Mouse (Mus musculus): ENCODE results near the gene Phldb1. TPM values are rescaled to one million over a fixed set of nuclear protein-coding genes. Genes with fewer than 3 reads are reported as not detected.

Phldb1 gene
- polyA plus RNA-seq, 1 experiment from 2014 or later, result 26.4 TPM

DNA sequence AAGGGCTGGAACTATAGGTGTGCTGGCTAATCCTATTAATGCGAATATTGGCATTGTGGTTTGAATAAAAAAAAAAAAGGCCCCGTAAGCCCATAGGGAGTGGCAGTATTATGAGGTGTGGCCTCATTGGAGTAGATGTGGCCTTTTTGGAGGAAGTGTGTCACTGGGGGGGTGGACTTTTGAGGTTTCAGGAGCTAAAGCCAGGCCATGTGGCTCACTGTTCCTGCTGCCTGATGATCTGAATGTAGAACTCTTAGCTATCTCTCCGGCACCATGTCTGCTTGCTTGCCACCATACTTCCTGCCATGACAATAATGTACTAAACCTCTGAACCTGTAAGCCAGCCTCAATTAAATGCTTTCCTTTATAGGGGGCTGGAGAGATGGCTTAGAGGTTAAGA lies 12.3 kb upstream of the Phldb1 start:
- no peak overlapping the region for H3K9ac ChIP-seq (ENCODE audit: low read length)
- WGBS, result 87% methylated on average over 3 of the region's 3 CpGs
- H3K36me3 ChIP-seq (ENCODE audit: control insufficient read depth, insufficient read depth, low read length), result peaks cover 50% of the 10 kb centered on the region
- no peaks in the 10 kb centered on the region for H3K9me3 ChIP-seq (ENCODE audit: control insufficient read depth, low read length)
- H3K4me3 ChIP-seq (ENCODE audit: low read length), result no peak overlapping the region
- no peaks in the 10 kb centered on the region for H3K27me3 ChIP-seq (ENCODE audit: control insufficient read depth, insufficient read depth, low read depth, low read length)
- H3K4me1 ChIP-seq (replicated peaks; ENCODE audit: control insufficient read depth, insufficient read depth, low read length), result no peaks in the 10 kb centered on the region
- no peak for ATAC-seq (ENCODE audit: low read depth)
- no peak overlapping the region for H3K27ac ChIP-seq (ENCODE audit: low read length)
- no peak overlapping the region for H3K4me2 ChIP-seq (ENCODE audit: low read depth, low read length)

DNA sequence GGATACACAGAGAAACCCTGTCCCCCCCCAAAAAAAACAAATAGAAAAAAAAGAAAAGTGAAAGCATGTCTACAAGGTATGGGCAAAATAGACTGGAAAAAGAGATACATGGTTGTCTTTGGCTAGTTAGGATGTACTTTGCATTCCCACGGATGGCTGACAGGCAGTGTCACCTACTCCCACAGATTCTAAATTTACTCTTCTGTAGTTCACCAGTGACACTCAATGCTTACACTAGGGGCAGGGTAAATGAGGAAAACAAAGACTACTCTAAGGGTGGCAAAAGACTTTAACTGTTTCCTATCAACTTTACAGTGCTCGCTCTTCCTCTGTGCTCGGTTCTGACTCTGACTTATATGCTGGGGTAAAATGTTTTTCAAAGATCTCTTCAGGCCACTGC lies 11.7 kb upstream of the Phldb1 start:
- Histone ChIP-seq H3K4me3 (ENCODE audit: low read length) (no peak overlapping the region), H3K27me3 (ENCODE audit: control insufficient read depth, insufficient read depth, low read depth, low read length) (no peaks in the 10 kb centered on the region)

DNA sequence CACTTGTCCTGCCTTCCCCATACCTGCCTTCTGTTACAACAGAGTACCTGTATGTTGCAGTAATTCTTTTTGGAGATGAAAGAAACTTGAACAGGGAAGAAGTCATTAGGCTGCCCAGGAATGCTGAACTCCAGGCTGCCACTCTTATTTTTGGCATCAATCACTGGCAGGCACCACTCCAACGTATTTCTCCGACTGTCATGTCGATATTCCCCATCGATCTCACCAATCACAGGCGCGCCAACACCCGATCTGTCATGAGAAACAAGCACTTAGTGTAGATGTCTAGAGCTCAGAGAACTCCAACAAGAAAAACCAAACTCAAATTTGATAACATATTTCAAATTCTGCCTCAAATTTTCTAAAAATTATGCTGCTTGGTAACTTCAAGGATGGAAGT lies 10.4 kb upstream of the Phldb1 start:
- Histone ChIP-seq H3K27ac (ENCODE audit: low read length) (no peak overlapping the region), H3K4me2 (ENCODE audit: low read depth, low read length) (no peak overlapping the region), H3K27me3 (ENCODE audit: control insufficient read depth, insufficient read depth, low read depth, low read length) (no peaks in the 10 kb centered on the region), H3K4me3 (ENCODE audit: low read length) (no peak overlapping the region), H3K4me1 (replicated peaks; ENCODE audit: control insufficient read depth, insufficient read depth, low read length) (no peaks in the 10 kb centered on the region), H3K9ac (ENCODE audit: low read length) (no peak overlapping the region), H3K9me3 (ENCODE audit: control insufficient read depth, low read length) (no peaks in the 10 kb centered on the region), H3K36me3 (ENCODE audit: control insufficient read depth, insufficient read depth, low read length) (peaks cover 46% of the 10 kb centered on the region)
- WGBS, result 90% methylated on average over 7 of the region's 7 CpGs
- ATAC-seq (ENCODE audit: low read depth), result no peak

More for the DNA sequence above, 11.7 kb upstream of the Phldb1 start:
- WGBS, result 87% methylated on average over 3 of the region's 3 CpGs
- no peak overlapping the region for H3K4me2 ChIP-seq (ENCODE audit: low read depth, low read length)
- H3K27ac ChIP-seq (ENCODE audit: low read length), result no peak overlapping the region
- H3K9ac ChIP-seq (ENCODE audit: low read length), result no peak overlapping the region
- H3K4me1 ChIP-seq (replicated peaks; ENCODE audit: control insufficient read depth, insufficient read depth, low read length), result no peaks in the 10 kb centered on the region
- no peak for ATAC-seq (ENCODE audit: low read depth)
- no peaks in the 10 kb centered on the region for H3K9me3 ChIP-seq (ENCODE audit: control insufficient read depth, low read length)
- H3K36me3 ChIP-seq (ENCODE audit: control insufficient read depth, insufficient read depth, low read length), result peaks cover 46% of the 10 kb centered on the region

DNA sequence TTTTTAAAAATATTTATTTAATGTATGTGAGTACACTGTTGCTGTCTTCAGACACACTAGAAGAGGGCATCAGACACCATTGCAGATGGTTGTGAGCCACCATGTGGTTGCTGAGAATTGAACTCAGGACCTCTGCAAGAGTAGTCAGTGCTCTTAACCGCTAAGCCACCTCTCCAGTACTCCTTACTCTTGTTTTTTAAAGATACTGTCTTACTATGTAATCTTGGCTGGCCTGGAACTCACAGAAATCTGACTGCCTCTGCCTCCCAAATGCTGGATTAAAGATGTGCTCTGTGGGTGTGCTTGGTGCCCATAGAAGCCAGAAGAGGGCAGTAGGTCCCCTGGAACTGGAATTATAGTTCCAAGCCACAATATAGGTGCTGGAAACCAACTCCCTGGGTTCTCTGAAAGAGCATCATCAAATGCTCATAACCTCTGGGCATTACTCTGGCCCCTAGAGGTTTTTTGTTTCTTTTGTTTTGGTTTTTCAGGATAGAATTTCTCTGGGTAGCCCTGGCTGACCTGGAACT lies 5.7 kb upstream of the Phldb1 start:
- ATAC-seq (ENCODE audit: low read depth), result no peak
- WGBS, result 92% methylated on average over 1 of the region's 1 CpGs
- no peaks in the 10 kb centered on the region; the same call in 1 of the 2 replicates for H3K4me1 ChIP-seq (replicated peaks; ENCODE audit: control insufficient read depth, insufficient read depth, low read length)
- no peak overlapping the region for H3K27ac ChIP-seq (ENCODE audit: low read length)
- no peaks in the 10 kb centered on the region for H3K27me3 ChIP-seq (ENCODE audit: control insufficient read depth, insufficient read depth, low read depth, low read length)
- H3K36me3 ChIP-seq (ENCODE audit: control insufficient read depth, insufficient read depth, low read length), result peaks cover 19% of the 10 kb centered on the region
- H3K9ac ChIP-seq (ENCODE audit: low read length), result no peak overlapping the region
- H3K4me2 ChIP-seq (ENCODE audit: low read depth, low read length), result no peak overlapping the region
- no peak overlapping the region for H3K4me3 ChIP-seq (ENCODE audit: low read length)
- H3K9me3 ChIP-seq (ENCODE audit: control insufficient read depth, low read length), result no peaks in the 10 kb centered on the region

DNA sequence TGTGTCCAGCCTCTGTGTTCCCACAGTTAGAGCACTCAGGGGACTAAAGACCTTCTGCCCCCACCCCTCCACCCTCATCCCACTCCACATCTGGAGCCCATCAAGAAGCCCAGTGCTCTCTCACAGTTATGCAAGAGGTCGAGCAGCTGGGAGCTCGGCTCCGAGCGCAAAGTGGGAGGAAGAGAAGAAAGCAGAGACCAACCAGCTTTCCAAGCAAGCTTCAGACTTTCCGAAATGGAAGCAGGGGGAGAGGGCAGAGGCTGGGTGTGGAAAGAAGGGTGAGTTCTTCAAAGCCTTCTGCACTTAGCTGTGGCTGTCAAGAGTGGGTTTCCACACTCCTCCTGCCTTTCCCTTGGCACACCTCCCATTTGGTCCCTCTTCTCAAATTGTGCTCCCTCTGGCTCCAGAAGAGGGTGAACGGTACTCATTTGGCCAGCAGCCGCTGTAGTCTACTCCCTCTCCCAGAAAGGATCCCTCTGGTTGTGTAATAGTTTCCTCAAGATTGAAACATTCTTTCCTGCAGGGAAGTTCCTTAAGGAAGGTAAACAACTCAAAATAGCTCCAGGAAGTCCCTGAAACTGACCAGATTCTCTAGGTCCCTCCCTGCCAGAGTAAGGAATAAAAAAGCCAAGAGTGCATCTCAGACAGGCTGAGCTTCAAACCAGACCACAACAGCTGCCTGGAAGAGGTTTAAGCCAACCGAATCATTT lies 2.4 kb upstream of the Phldb1 start:
- peaks cover 20% of the 10 kb centered on the region for H3K4me1 ChIP-seq (replicated peaks; ENCODE audit: control insufficient read depth, insufficient read depth, low read length)
- no peaks in the 10 kb centered on the region for H3K27me3 ChIP-seq (ENCODE audit: control insufficient read depth, insufficient read depth, low read depth, low read length)
- peak overlapping the region; percentile 18; the same call in 1 of the 2 replicates for H3K4me2 ChIP-seq (ENCODE audit: low read depth, low read length)
- WGBS, result 27% methylated on average over 8 of the region's 8 CpGs
- no peak overlapping the region for H3K9ac ChIP-seq (ENCODE audit: low read length)
- H3K9me3 ChIP-seq (ENCODE audit: control insufficient read depth, low read length), result no peaks in the 10 kb centered on the region
- no peak overlapping the region for H3K4me3 ChIP-seq (ENCODE audit: low read length)
- peak; percentile 74 for ATAC-seq (ENCODE audit: low read depth)
- H3K27ac ChIP-seq (ENCODE audit: low read length), result peak overlapping the region; percentile 81
- peaks cover 6% of the 10 kb centered on the region for H3K36me3 ChIP-seq (ENCODE audit: control insufficient read depth, insufficient read depth, low read length)

DNA sequence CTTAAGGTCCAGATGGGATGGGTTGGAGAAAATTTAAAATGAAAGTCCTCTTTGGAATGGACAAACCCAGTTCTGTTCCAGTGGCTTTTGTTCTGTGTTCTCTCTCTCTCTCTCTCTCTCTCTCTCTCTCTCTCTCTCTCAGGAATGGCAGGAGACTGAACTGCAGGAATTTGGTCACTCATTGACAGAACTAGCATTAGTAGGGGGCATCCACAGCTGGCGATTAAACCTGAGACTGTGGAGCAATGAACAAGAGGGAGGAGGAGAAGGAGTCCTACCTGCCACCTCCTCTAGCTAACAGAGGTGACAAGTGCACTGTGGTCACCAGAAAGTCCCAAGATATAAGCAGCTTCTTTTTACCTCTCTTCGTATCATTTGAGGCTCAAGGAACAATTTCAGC lies 1.3 kb upstream of the Phldb1 start:
- Histone ChIP-seq H3K4me1 (replicated peaks; ENCODE audit: control insufficient read depth, insufficient read depth, low read length) (peaks cover 23% of the 10 kb centered on the region), H3K9me3 (ENCODE audit: control insufficient read depth, low read length) (no peaks in the 10 kb centered on the region), H3K27me3 (ENCODE audit: control insufficient read depth, insufficient read depth, low read depth, low read length) (no peaks in the 10 kb centered on the region), H3K4me2 (ENCODE audit: low read depth, low read length) (no peak overlapping the region), H3K9ac (ENCODE audit: low read length) (no peak overlapping the region), H3K36me3 (ENCODE audit: control insufficient read depth, insufficient read depth, low read length) (peaks cover 3% of the 10 kb centered on the region), H3K4me3 (ENCODE audit: low read length) (no peak overlapping the region), H3K27ac (ENCODE audit: low read length) (no peak overlapping the region)
- WGBS, result 73% methylated on average over 2 of the region's 2 CpGs
- ATAC-seq (ENCODE audit: low read depth), result no peak

DNA sequence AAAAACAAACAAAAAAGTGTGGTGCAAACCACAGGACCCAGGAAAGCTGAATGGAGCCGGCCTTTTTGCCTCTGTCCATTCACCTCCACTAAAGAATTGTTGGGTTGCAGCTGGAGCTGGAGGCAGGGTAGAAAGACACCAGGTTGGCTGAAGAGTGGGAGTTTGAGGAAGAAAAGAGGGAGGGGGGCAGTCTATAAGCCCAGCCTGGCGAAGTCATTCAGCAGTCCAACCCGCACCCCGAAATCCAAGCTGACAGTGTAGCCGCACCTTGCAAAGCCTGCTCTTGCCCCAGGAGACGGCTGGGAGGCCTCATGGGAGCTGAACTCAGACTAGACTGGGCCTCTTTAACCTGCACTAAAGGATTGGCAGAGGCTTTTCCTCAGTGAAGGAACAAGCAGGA lies 888 bp upstream of the Phldb1 start:
- Histone ChIP-seq H3K9ac (ENCODE audit: low read length) (no peak overlapping the region), H3K4me3 (ENCODE audit: low read length) (no peak overlapping the region), H3K9me3 (ENCODE audit: control insufficient read depth, low read length) (no peaks in the 10 kb centered on the region), H3K4me1 (replicated peaks; ENCODE audit: control insufficient read depth, insufficient read depth, low read length) (peaks cover 23% of the 10 kb centered on the region), H3K27ac (ENCODE audit: low read length) (no peak overlapping the region), H3K27me3 (ENCODE audit: control insufficient read depth, insufficient read depth, low read depth, low read length) (no peaks in the 10 kb centered on the region), H3K4me2 (ENCODE audit: low read depth, low read length) (no peak overlapping the region), H3K36me3 (ENCODE audit: control insufficient read depth, insufficient read depth, low read length) (no peaks in the 10 kb centered on the region; the same call in 1 of the 2 replicates)
- WGBS, result 76% methylated on average over 6 of the region's 6 CpGs
- ATAC-seq (ENCODE audit: low read depth), result no peak

DNA sequence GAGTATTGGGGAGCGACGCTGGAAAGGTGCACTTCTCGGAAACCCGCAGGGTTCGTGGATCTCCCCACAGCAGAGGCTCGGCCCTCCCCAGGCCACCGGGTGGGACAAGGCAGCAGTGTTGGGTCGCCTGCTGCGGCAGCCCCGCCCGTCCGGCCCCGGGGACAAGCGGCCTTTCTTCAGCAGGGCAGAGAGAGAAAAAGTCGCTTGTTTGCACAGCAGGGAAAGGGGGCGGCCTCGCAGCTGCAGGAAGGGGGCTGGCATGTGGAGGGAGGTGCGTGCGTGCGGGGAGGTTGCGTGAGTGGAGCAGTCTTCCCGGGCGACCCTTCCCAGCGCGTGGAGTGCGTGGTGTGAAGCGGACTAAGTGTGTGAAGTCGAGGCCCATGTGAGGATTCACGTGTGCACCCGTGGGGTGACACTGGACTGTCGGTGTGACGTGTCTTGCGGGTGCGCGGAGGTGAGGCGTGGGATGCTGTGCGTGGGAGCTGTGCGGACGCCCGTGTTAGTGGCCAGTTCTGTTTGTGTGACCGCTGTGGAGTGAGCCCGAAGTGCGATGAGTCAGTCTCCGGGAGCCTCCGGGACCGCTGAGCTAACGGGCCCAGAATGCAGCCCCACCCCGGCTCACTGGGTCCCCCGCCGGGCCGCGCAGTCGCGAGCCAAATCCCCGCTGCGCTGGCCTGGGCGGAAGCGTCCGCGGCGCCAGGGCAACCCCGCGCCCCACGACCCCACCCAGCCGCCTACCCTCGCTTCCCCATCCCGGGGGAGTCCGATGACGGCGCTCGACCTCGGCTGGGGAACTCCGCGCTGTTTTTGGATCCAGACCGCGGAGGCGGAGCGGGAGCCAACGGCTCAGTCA lies 1.1 kb downstream of the Phldb1 start:
- Histone ChIP-seq H3K36me3 (ENCODE audit: control insufficient read depth, insufficient read depth, low read length) (no peaks in the 10 kb centered on the region), H3K9me3 (ENCODE audit: control insufficient read depth, low read length) (no peaks in the 10 kb centered on the region), H3K4me3 (ENCODE audit: low read length) (peak overlapping the region; percentile 61), H3K9ac (ENCODE audit: low read length) (peak overlapping the region; percentile 74), H3K27ac (ENCODE audit: low read length) (peak overlapping the region; percentile 86), H3K4me1 (replicated peaks; ENCODE audit: control insufficient read depth, insufficient read depth, low read length) (peaks cover 23% of the 10 kb centered on the region), H3K4me2 (ENCODE audit: low read depth, low read length) (peak overlapping the region; percentile 80), H3K27me3 (ENCODE audit: control insufficient read depth, insufficient read depth, low read depth, low read length) (no peaks in the 10 kb centered on the region)
- ATAC-seq (ENCODE audit: low read depth), result peak; percentile 41
- 1% methylated on average over 72 of the region's 79 CpGs for WGBS

DNA sequence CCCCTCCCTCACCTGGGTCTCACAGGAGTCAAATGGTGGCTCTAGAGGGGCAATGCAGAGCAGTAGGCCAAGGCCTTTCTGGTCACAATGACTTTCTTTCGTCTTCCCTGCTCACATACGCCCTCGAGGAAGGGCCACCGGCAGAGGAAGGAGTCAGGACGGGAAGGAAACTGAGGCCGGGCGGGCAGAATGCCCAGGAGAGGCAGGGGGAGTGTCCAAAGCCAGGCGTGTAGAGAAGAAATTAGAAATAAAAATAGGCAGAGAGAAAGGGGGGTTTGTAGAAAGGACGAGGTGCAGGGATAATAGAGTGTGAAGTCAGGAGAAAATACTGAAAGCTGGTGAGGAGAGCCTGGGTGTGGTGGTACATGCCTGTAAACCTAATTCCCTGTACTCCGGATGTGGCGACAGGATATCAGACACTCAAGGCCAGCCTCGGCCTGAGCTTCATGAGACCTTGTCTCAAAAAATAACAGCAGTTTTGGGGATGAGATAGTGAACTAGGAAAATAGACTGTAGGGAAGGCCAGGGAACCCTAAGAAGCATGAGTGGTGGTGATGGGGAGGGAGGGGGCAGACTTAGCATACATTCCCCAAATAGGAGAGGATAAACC lies 2.0 kb downstream of the Phldb1 start:
- H3K27ac ChIP-seq (ENCODE audit: low read length), result peak overlapping the region; percentile 86
- no peaks in the 10 kb centered on the region for H3K27me3 ChIP-seq (ENCODE audit: control insufficient read depth, insufficient read depth, low read depth, low read length)
- H3K9me3 ChIP-seq (ENCODE audit: control insufficient read depth, low read length), result no peaks in the 10 kb centered on the region
- 53% methylated on average over 12 of the region's 12 CpGs for WGBS
- no peaks in the 10 kb centered on the region for H3K36me3 ChIP-seq (ENCODE audit: control insufficient read depth, insufficient read depth, low read length)
- peak overlapping the region; percentile 61 for H3K4me3 ChIP-seq (ENCODE audit: low read length)
- H3K9ac ChIP-seq (ENCODE audit: low read length), result peak overlapping the region; percentile 74
- no peak for ATAC-seq (ENCODE audit: low read depth)
- H3K4me2 ChIP-seq (ENCODE audit: low read depth, low read length), result peak overlapping the region; percentile 80
- peaks cover 23% of the 10 kb centered on the region for H3K4me1 ChIP-seq (replicated peaks; ENCODE audit: control insufficient read depth, insufficient read depth, low read length)

Data from lung, embryonic 16.5 days (tissue).